Mouse (Mus musculus): Measurements from ENCODE around the gene Gzme. TPM values are rescaled to one million over a fixed set of nuclear protein-coding genes. Genes with fewer than 3 reads are reported as not detected.

Gene Gzme
- total RNA-seq, 2 experiments from 2014 or later, result not detected

Other genes with a start within 250 kb of the Gzme start
- gene Cbln3, start 236.2 kb downstream of the Gzme start, total RNA-seq (2015; ENCODE audit: low replicate concordance), result not detected in 2 replicates
- 0.14 TPM in 1 of 2 replicates, not detected in the other for gene Cbln3, start 236.2 kb downstream of the Gzme start, total RNA-seq (2017; ENCODE audit: low replicate concordance)
- 30.7 and 36.4 TPM in 2 replicates for gene Khnyn, start 235.7 kb downstream of the Gzme start, total RNA-seq (2015; ENCODE audit: low replicate concordance)
- gene Khnyn, start 235.7 kb downstream of the Gzme start, total RNA-seq (2017; ENCODE audit: low replicate concordance), result 122 and 126 TPM in 2 replicates
- gene Sdr39u1, start 220.3 kb downstream of the Gzme start, total RNA-seq (2015; ENCODE audit: low replicate concordance), result 1.3 TPM in 2 replicates
- 3.5 and 10.6 TPM in 2 replicates for gene Sdr39u1, start 220.3 kb downstream of the Gzme start, total RNA-seq (2017; ENCODE audit: low replicate concordance)
- gene Cma1, start 175.9 kb downstream of the Gzme start, total RNA-seq (2015; ENCODE audit: low replicate concordance), result not detected in 2 replicates
- not detected in 2 replicates for gene Cma1, start 175.9 kb downstream of the Gzme start, total RNA-seq (2017; ENCODE audit: low replicate concordance)
- not detected in 2 replicates for gene Cma2, start 169.6 kb downstream of the Gzme start, total RNA-seq (2015; ENCODE audit: low replicate concordance)
- not detected in 2 replicates for gene Cma2, start 169.6 kb downstream of the Gzme start, total RNA-seq (2017; ENCODE audit: low replicate concordance)
- gene Mcpt1, start 102.7 kb downstream of the Gzme start, total RNA-seq (2015; ENCODE audit: low replicate concordance), result not detected in 2 replicates
- gene Mcpt1, start 102.7 kb downstream of the Gzme start, total RNA-seq (2017; ENCODE audit: low replicate concordance), result not detected in 2 replicates
- not detected in 2 replicates for gene Mcpt9, start 90.1 kb downstream of the Gzme start, total RNA-seq (2015; ENCODE audit: low replicate concordance)
- not detected in 2 replicates for gene Mcpt9, start 90.1 kb downstream of the Gzme start, total RNA-seq (2017; ENCODE audit: low replicate concordance)
- gene Mcpt2, start 78.6 kb downstream of the Gzme start, total RNA-seq (2015; ENCODE audit: low replicate concordance), result not detected in 2 replicates
- gene Mcpt2, start 78.6 kb downstream of the Gzme start, total RNA-seq (2017; ENCODE audit: low replicate concordance), result 0.84 TPM in 1 of 2 replicates, not detected in the other
- gene Mcpt4, start 58.3 kb downstream of the Gzme start, total RNA-seq (2015; ENCODE audit: low replicate concordance), result not detected in 2 replicates
- gene Mcpt4, start 58.3 kb downstream of the Gzme start, total RNA-seq (2017; ENCODE audit: low replicate concordance), result not detected in 2 replicates
- gene Mcpt8, start 35.4 kb downstream of the Gzme start, total RNA-seq (2015; ENCODE audit: low replicate concordance), result 205 and 289 TPM in 2 replicates
- 98.4 and 115 TPM in 2 replicates for gene Mcpt8, start 35.4 kb downstream of the Gzme start, total RNA-seq (2017; ENCODE audit: low replicate concordance)
- 413 and 487 TPM in 2 replicates for gene Ctsg, start 18.1 kb downstream of the Gzme start, total RNA-seq (2015; ENCODE audit: low replicate concordance)
- gene Ctsg, start 18.1 kb downstream of the Gzme start, total RNA-seq (2017; ENCODE audit: low replicate concordance), result 257 and 291 TPM in 2 replicates
- gene Gzmd, start 12.0 kb upstream of the Gzme start, total RNA-seq (2015; ENCODE audit: low replicate concordance), result not detected in 2 replicates
- not detected in 2 replicates for gene Gzmd, start 12.0 kb upstream of the Gzme start, total RNA-seq (2017; ENCODE audit: low replicate concordance)
- not detected in 2 replicates for gene Gzmg, start 39.0 kb upstream of the Gzme start, total RNA-seq (2015; ENCODE audit: low replicate concordance)
- not detected in 2 replicates for gene Gzmg, start 39.0 kb upstream of the Gzme start, total RNA-seq (2017; ENCODE audit: low replicate concordance)
- not detected in 2 replicates for gene Gzmn, start 54.0 kb upstream of the Gzme start, total RNA-seq (2015; ENCODE audit: low replicate concordance)
- gene Gzmn, start 54.0 kb upstream of the Gzme start, total RNA-seq (2017; ENCODE audit: low replicate concordance), result not detected in 2 replicates
- gene Gzmf, start 90.8 kb upstream of the Gzme start, total RNA-seq (2015; ENCODE audit: low replicate concordance), result not detected in 2 replicates
- gene Gzmf, start 90.8 kb upstream of the Gzme start, total RNA-seq (2017; ENCODE audit: low replicate concordance), result not detected in 2 replicates
- not detected in 2 replicates for gene Gzmc, start 114.0 kb upstream of the Gzme start, total RNA-seq (2015; ENCODE audit: low replicate concordance)
- gene Gzmc, start 114.0 kb upstream of the Gzme start, total RNA-seq (2017; ENCODE audit: low replicate concordance), result not detected in 2 replicates
- gene Gzmb, start 141.6 kb upstream of the Gzme start, total RNA-seq (2015; ENCODE audit: low replicate concordance), result 1.3 TPM in 1 of 2 replicates, not detected in the other
- gene Gzmb, start 141.6 kb upstream of the Gzme start, total RNA-seq (2017; ENCODE audit: low replicate concordance), result not detected in 2 replicates
- gene Atp12a, start 244.4 kb upstream of the Gzme start, total RNA-seq (2015; ENCODE audit: low replicate concordance), result not detected in 2 replicates
- not detected in 2 replicates for gene Atp12a, start 244.4 kb upstream of the Gzme start, total RNA-seq (2017; ENCODE audit: low replicate concordance)